Mouse (Mus musculus) skeletal muscle tissue, adult 2 months (tissue): ENCODE measurements around the gene BC024978.

ENCODE experiments used
- DNase-seq: peaks from one replicate; pipeline ENCODE4 v3.0.0-alpha.2; 2012; ENCODE audit warnings: low read depth, low spot score

BC024978 gene

GRCm38 (mm10) chr7:27177942-27178323 lies 17.6 kb upstream of the BC024978 start:
- DNase-seq, result no peak

GRCm38 (mm10) chr7:27178324-27179216 lies 17.0 kb upstream of the BC024978 start, which contains the start of gene Rab4b:
TSS of gene Rab4b (minus strand) at chr7:27178896.
- DNase-seq, result peak; percentile 99

GRCm38 (mm10) chr7:27179217-27179918 lies 16.2 kb upstream of the BC024978 start:
- no peak for DNase-seq

- no peak for DNase-seq
Measured at GRCm38 (mm10) chr7:27180036-27180435, 15.5 kb upstream of the BC024978 start.

GRCm38 (mm10) chr7:27180837-27181695 lies 14.5 kb upstream of the BC024978 start, which contains the start of the genes Gm21983 and Mia:
TSS of gene Gm21983 (minus strand) at chr7:27181086.
TSS of gene Mia (minus strand) at chr7:27181157.
- DNase-seq, result no peak

- DNase-seq, result no peak
Measured at GRCm38 (mm10) chr7:27182498-27182897, 13.1 kb upstream of the BC024978 start.

GRCm38 (mm10) chr7:27184964-27185363 lies 10.6 kb upstream of the BC024978 start:
- DNase-seq, result no peak

- no peak for DNase-seq
Measured at GRCm38 (mm10) chr7:27185986-27186385, 9.6 kb upstream of the BC024978 start.

GRCm38 (mm10) chr7:27189271-27189931 lies 6.2 kb upstream of the BC024978 start:
- no peak for DNase-seq

GRCm38 (mm10) chr7:27192434-27192833 lies 3.1 kb upstream of the BC024978 start:
- DNase-seq, result no peak

GRCm38 (mm10) chr7:27193731-27194130 lies 1.9 kb upstream of the BC024978 start:
- DNase-seq, result no peak

- no peak for DNase-seq
Measured at GRCm38 (mm10) chr7:27197136-27197535, 1.6 kb downstream of the BC024978 start.

GRCm38 (mm10) chr7:27197634-27198033 lies 2.1 kb downstream of the BC024978 start:
- DNase-seq, result no peak

GRCm38 (mm10) chr7:27198355-27198754 lies 2.8 kb downstream of the BC024978 start:
- no peak for DNase-seq

- no peak for DNase-seq
Measured at GRCm38 (mm10) chr7:27198779-27199178, 3.2 kb downstream of the BC024978 start.

GRCm38 (mm10) chr7:27203730-27204449 lies 8.3 kb downstream of the BC024978 start:
- DNase-seq, result no peak

- no peak for DNase-seq
Measured at GRCm38 (mm10) chr7:27212626-27213025, 17.0 kb downstream of the BC024978 start.

GRCm38 (mm10) chr7:27218586-27218985 lies 23.0 kb downstream of the BC024978 start:
- no peak for DNase-seq

GRCm38 (mm10) chr7:27219937-27220336 lies 24.4 kb downstream of the BC024978 start:
- DNase-seq, result no peak

GRCm38 (mm10) chr7:27221939-27222338 lies 26.4 kb downstream of the BC024978 start:
- DNase-seq, result no peak
